Mouse (Mus musculus) heart, postnatal 14 days (tissue): ENCODE data around the gene Gdf11. TPM values are rescaled to one million over a fixed set of nuclear protein-coding genes. Genes with fewer than 3 reads are reported as not detected.

Experiments
- DNase-seq, 2 experiments: peaks; one replicate each; pipeline ENCODE4 v3.0.0; 2021 to 2022
- intact Hi-C: fragments of 180-260 bp; cut with DNase I; formaldehyde crosslinking; loops from one replicate; pipeline ENCODE4 v1.15.1; 2025
- total RNA-seq, 2 experiments: library from RNA; stranded (reverse); gene quantifications; 2 replicates each; pipeline ENCODE4 v1.2.3; 2021

Gdf11 gene
- total RNA-seq, 2 experiments from 2014 or later, result 2.8 TPM

GRCm38 (mm10) chr10:128920736-128921161 lies 29.2 kb upstream of the Gdf11 start:
- peak in 1 of 2 experiments; percentile 49 for DNase-seq
- intact Hi-C loops, result no loop called here

GRCm38 (mm10) chr10:128919966-128920365 lies 28.4 kb upstream of the Gdf11 start:
- intact Hi-C loops, result loop anchor here (5.0 kb wide), 1 partner anchor 57 kb away; no protein-coding TSS in a partner anchor

GRCm38 (mm10) chr10:128919203-128919631 lies 27.7 kb upstream of the Gdf11 start:
- intact Hi-C loops, result loop anchor here (5.0 kb wide), 1 partner anchor 58 kb away; no protein-coding TSS in a partner anchor

More at GRCm38 (mm10) chr10:128919966-128920365, 28.4 kb upstream of the Gdf11 start:
- no peak for DNase-seq

GRCm38 (mm10) chr10:128918246-128918645 lies 26.7 kb upstream of the Gdf11 start:
- DNase-seq, result peak; percentile 58 to 59
- intact Hi-C loops, result loop anchor here (5.0 kb wide), 1 partner anchor 59 kb away; no protein-coding TSS in a partner anchor

More at GRCm38 (mm10) chr10:128919203-128919631, 27.7 kb upstream of the Gdf11 start:
- peak; percentile 49 to 50 for DNase-seq

- DNase-seq, result no peak
- intact Hi-C loops, result loop anchor here (5.0 kb wide), 1 partner anchor 60 kb away; no protein-coding TSS in a partner anchor
Observed at GRCm38 (mm10) chr10:128917400-128917799, 25.9 kb upstream of the Gdf11 start.

- no peak for DNase-seq
- intact Hi-C loops, result loop anchor here (5.0 kb wide), 1 partner anchor 61 kb away; no protein-coding TSS in a partner anchor
Observed at GRCm38 (mm10) chr10:128916665-128917064, 25.1 kb upstream of the Gdf11 start.

- DNase-seq, result no peak
- intact Hi-C loops, result loop anchor here (5.0 kb wide), 1 partner anchor 62 kb away; no protein-coding TSS in a partner anchor
Observed at GRCm38 (mm10) chr10:128915550-128915949, 24.0 kb upstream of the Gdf11 start.

- DNase-seq, result peak in 1 of 2 experiments; percentile 26
- intact Hi-C loops, result loop anchor here (2.0 kb wide), 1 partner anchor 23 kb away; no protein-coding TSS in a partner anchor
Observed at GRCm38 (mm10) chr10:128913696-128914095, 22.2 kb upstream of the Gdf11 start.

GRCm38 (mm10) chr10:128913219-128913618 lies 21.7 kb upstream of the Gdf11 start:
- peak; percentile 85 to 94 for DNase-seq
- intact Hi-C loops, result loop anchor here (2.0 kb wide), 1 partner anchor 24 kb away; no protein-coding TSS in a partner anchor

- intact Hi-C loops, result loop anchor here (2.0 kb wide), 1 partner anchor 24 kb away; no protein-coding TSS in a partner anchor
Observed at GRCm38 (mm10) chr10:128912791-128913190, 21.3 kb upstream of the Gdf11 start.

GRCm38 (mm10) chr10:128912268-128912667 lies 20.8 kb upstream of the Gdf11 start:
- intact Hi-C loops, result loop anchor here (2.0 kb wide), 1 partner anchor 25 kb away; no protein-coding TSS in a partner anchor
- no peak for DNase-seq

More at GRCm38 (mm10) chr10:128912791-128913190, 21.3 kb upstream of the Gdf11 start:
- DNase-seq, result no peak

GRCm38 (mm10) chr10:128911430-128911829 lies 19.9 kb upstream of the Gdf11 start:
- no peak for DNase-seq
- intact Hi-C loops, result no loop called here

- DNase-seq, result peak; percentile 59 to 69
- intact Hi-C loops, result no loop called here
Observed at GRCm38 (mm10) chr10:128910066-128910841, 18.7 kb upstream of the Gdf11 start.

- intact Hi-C loops, result no loop called here
- DNase-seq, result peak; percentile 88 to 89
Observed at GRCm38 (mm10) chr10:128909567-128910028, 18.1 kb upstream of the Gdf11 start.

- DNase-seq, result no peak
- intact Hi-C loops, result no loop called here
Observed at GRCm38 (mm10) chr10:128908778-128909448, 17.4 kb upstream of the Gdf11 start.

- DNase-seq, result no peak
- intact Hi-C loops, result no loop called here
Observed at GRCm38 (mm10) chr10:128904812-128905211, 13.3 kb upstream of the Gdf11 start.

- DNase-seq, result no peak
- intact Hi-C loops, result no loop called here
Observed at GRCm38 (mm10) chr10:128902409-128902988, 11.0 kb upstream of the Gdf11 start.

- no peak for DNase-seq
- intact Hi-C loops, result no loop called here
Observed at GRCm38 (mm10) chr10:128901409-128901808, 9.9 kb upstream of the Gdf11 start.

GRCm38 (mm10) chr10:128900698-128901097 lies 9.2 kb upstream of the Gdf11 start, which contains the start of gene Cd63:
Gene Cd63, plus strand, starts transcription at chr10:128900989.
- no peak for DNase-seq
- intact Hi-C loops, result no loop called here
